Mouse (Mus musculus) naive thymus-derived CD4-positive, alpha-beta T cell, adult 2 months (primary cell): ENCODE data around the gene Tulp2.
"Not testable (repeated sequence)": the region's sequence is repeated elsewhere in the genome, so short reads cannot be mapped to it uniquely, and the experiment has no call there.

Experiments used
- DNase-seq: peaks from one replicate; pipeline ENCODE4 v3.0.0-alpha.2; 2011; ENCODE audit warnings: low read depth

The Tulp2 gene

DNA sequence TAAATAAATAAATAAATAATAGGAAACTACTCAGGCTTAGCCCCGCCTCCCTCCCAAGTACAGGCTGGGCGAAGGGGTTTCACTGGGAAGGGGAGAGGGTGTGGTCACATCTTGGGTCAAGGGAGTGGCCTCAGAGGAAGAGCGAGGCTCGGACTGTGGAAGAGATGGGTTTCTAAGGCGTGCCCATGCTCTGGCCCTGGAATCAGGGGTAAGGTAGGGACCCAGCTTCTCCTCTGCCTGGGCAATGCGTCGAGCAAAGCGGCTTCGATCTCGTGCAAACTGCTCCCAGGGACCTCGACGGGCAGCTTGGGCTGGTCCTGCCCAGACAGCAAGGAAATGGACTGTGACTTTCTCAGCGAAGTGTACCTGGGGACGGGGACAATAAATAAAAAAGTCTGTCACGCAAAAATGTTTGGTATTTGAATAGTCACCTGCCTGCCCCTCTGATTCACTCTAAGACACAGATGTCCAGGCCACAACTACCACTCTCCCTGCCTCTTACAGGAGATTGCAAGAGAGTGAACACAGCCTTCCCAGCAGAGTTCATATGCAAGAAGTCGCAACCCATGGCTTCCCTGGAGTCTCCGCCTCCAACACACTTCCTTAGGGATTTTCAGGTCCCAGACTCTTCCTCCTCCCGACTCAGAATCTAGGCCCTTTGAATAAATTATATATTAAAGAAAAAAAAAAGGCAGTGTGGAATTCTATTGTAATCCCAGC, 41.4 kb downstream of the Tulp2 start:
- peak; percentile 46 for DNase-seq

DNA sequence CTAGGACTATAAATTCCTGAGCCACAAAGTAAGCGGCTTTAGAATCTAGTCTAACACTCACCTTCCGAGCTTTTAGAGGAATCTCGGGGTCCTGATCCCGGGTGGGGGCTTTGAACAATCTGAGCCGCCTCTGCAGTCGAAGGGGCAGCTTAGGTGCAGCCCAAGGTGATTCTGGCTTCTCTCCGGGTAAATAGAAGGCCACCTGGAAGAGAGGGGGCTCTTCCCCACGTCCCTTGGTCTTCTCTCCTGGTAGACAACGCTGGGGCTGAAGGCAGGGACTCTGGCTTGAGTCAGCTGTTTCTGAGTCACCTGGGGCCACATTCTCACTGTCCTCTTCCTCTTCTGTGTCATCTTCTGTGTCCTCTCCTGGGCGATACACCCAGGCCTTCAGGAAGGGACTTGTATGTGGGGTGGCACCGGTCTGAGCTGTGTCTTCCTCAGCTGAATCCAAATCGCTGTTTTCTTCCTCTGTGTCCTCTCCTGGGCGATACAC, 42.0 kb downstream of the Tulp2 start:
- DNase-seq, result peak; percentile 38

DNA sequence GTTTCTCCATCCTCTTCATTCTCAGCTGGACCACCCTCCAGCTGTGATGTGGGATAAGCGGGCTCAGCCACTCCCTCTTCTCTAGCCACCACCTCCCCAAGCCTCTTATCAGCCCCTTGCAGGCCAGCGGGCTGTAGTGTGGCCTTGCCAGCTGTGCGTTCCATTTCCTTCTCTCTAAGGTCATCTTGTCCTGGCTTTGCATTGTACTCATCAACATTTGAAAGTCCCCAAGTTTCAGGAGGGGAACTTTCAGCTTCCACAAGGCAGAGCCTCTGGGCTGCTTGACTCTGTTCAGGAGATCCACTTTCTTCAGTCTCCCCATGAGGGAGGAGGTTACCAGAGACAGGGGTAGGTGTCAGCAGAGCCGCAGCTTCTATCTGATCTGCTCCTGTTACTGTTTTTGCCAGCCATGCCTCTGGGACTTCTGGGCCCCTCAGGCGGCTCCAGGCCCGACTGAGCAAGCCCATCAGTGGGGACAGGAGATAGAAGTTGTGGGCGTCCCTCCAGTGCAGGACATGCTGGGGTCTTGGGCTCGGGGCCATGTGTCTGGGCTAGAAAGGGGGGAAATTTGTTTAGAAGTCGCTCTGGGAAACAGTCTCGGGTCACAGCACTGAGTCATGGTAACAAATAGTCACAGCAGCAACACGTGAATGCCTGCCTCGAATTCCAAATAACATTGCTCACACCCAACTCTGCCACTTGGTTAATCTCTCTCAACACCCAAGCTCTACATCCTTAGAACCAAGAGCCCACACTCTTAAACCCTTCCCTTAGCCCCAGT, 43.4 kb downstream of the Tulp2 start:
- DNase-seq, result peak; percentile 57

DNA sequence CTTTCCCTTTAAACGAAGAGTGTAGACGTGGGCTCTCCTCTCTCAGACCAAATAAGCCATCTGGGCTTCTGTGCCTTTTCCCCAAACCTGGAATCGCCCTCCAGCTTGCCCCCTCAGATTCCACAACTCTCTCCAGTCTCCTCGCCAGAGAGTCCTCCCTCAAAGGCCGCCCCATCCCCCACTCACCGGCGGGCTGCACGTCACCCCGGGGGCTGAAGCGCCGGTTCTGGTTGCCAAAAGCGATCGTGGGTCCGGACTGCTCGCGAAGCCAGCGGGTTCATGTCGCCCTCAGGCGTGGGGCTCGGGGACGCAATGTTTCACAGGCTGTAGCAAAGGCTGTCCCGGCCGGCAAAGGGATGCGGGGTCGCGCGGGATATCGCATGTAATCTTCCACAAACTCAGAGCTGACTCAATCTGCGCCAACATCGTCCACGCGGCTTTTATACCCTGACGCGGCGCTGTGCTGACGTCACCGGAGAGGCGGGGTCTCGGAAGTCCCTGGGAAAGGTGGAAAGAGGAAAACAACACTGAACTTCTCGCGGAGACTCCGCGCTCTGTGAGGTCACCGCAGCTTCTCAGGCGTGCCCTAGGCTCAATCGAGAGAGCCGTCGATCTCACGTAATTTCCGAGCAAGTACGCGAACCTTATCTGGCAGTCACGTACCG, 44.3 kb downstream of the Tulp2 start, which contains the start of the genes Ppp1r15a and Plekha4:
Gene Ppp1r15a, minus strand, starts transcription at position 460 of the 665 bp plus-strand sequence.
Gene Plekha4, plus strand, starts transcription at position 522 of the 665 bp plus-strand sequence.
- peak; percentile 99 for DNase-seq

DNA sequence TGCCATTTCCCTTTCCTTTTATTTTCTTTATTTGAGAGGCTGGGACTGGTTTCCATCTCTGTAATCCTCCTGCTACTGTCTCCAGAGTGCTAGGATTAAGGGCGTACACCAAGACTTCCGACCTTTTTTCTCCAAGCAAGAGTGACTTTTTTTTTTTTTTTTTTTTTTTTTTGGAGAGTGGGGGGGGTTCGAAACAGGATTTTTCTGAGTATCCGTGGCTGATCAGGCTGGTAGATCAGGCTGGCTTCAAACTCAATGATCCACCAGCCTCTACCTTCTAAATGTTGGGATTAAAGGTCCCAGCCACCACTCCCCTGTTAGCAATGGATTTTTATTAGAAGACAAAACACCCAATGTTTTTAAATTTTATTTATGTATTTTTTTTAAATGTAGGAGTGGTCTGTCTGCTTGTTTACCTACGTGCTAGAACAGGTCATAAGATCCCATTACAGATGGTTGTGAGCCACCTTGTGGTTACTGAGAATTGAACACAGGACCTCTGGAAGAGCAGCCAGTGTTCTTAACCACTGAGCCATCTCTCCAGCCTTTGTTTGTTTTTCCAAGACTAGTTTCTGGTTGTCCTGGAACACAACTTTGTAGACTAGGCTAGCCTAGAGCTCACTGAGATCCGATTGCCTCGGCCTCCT, 44.9 kb downstream of the Tulp2 start:
- peak; percentile 76 for DNase-seq

DNA sequence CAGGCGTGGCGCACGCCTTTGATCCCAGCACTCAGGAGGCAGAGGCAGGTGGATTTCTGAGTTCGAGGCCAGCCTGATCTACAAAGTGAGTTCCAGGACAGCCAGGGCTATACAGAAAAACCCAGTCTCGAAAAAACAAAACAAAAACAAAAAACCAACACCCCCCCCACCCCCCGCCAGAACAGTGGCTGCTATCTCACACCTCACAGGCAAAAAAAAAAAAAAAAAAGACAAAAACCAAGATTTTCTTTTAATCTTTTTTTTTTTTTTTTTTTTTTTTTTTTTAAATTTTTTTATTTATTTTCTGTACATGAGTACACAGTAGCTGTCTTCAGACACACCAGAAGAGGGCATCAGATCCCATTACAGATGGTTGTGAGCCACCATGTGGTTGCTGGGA, 45.5 kb downstream of the Tulp2 start:
- DNase-seq, result not testable (repeated sequence)

DNA sequence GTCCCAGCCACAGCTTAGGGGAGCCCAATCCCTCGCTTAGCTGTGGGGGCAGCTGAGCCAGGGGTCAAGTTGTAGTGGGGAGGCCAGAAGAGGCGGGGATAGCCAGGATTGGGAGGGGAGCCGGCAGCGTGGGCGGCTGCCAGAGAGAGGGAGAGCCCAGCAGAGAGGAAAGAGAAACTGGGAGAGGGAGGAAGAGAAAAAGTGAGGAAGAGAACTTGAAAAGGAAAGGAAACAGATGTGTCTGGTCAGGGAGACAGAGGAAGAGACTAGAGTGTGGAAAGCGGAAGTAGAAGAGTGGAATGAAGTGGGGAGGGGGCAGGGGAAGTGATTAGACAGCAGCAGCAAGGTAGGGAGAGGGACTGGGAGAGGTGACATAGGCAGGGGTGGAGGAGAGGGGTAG, 47.8 kb downstream of the Tulp2 start:
- DNase-seq, result peak; percentile 23

DNA sequence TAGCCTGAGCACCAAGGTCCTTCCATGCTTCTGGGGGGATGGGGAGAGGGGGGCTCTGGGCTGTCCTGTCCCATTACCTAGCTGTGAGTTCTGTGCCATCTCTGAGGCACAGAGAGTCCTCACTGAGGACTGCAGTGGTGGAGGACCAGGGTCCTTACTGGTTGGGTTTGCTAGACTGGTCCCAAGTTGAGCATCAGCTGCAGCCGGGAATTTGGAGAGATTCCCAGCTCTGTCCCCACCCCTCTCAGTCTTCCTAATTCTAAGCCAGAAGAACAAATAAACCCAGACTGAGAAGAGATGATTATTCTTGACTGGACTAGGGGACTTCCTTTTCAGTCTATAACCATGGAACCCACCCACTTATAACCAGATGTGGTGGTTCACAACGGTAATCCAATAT, 49.0 kb downstream of the Tulp2 start:
- no peak for DNase-seq

DNA sequence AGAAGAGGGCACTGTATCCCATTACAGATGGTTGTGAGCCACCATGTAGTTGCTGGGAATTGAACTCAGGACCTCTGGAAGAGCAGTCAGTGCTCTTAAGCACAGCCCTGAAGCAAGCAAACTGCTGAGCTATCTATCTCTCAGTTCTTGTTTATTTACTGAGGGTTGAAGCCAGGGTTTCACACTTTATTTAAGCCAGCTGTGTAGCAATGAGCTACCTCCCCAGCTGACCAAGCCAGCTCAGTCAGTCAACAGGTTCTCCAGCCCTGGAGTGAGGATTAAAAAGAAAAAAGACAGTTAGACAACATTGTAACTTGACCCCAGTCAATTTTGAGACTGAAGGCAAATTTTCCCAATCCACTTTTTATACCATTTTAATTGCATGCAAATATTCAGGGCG, 54.0 kb downstream of the Tulp2 start:
- DNase-seq, result no peak

DNA sequence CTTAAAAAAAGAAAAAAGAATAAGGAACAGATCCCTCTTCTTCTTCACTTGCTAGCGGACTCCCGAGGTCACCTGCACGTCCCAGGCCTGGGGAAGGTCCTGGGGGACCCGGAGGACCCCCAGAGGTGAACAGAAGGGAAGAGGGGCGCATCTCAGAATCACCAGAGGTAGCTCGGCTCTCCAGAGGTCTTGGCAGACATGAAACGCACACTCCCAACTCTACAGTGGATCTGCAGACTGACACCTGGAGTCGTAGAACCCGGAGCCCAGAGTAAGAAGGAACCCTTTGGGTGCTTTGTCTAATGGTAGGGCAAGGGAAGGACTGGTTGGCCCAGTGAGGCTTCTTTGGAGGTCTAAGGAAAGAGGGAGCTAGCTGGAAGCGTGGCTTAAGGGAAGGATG, 55.9 kb downstream of the Tulp2 start:
- no peak for DNase-seq

DNA sequence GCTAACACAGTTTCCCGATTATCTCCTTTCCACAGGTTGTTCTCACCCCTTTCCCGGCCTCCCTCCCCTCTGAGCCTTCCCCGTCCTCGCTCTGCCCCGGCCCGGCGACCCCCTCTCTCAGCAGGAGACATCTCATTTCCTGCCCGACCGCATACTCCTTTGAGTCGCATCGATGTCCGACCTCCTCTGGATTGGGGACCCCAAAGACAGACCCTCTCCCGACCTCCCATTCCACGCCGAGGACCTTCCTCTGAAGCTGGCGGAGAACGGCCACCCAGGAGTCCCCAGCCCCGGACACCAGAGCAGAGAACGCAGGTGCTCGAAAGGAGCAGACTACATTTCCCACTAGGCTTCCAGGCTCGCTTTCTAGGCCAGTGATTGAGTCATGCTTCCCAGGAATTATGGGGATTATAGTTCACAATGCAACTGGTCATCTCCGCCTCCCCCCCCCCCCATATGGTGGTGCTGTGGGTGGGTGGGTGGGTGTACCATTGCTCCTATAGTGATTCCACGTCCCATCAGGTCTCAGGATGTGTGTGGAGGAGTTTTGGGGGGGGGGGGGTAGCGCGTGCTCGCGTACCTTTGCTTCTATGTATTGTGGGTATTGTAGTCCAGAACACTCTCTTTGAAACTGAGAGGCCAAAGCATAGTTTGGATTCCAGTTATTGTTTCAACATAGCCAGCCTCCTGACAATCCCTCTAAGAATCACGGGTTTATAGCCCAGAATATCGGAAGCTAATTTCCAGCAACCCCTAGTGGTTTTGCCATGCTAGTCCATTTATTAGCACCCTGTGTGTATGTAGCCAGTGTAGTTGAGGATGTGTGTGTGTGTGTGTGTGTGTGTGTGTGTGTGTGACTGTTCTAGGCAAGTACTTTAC, 56.7 kb downstream of the Tulp2 start:
- peak; percentile 33 for DNase-seq

DNA sequence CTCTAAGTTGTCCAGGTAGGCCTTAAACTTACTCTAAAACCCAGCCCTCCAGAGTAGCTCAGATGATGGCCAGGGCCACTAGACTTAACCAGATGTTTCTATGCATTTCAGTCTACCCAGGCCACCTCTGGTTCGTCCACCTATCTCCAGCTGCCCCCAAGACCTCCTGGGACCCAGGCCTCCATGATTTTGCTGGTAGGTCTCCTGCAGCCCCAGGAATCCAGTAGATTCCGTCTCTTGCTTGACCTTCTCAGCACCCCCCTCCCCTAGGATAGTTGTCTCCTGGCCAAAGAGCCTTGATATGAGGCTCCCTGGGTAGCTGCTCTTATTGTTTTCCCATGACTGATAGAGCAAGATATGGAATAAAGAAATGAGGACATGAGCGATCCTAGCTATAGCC, 57.4 kb downstream of the Tulp2 start:
- DNase-seq, result no peak

DNA sequence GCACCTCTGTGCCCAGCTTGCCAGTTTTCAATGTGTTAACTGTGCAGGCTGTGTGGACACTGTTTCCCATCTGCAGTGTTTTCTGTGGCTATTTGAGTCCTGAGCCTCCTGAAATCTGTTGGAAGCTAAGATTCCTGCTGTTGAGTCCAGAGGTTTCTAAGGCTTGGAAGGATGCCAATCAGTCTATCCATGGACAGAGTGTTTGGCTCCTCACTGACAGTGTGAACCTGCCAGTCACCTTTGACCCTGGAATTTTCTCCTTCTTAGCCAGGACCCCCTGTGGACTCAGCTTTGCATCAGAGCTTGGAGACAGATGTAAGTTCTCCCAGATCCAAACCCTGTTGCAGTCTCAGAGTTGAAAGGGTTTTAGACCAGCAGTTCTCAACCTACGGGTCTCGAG, 58.5 kb downstream of the Tulp2 start:
- DNase-seq, result no peak

DNA sequence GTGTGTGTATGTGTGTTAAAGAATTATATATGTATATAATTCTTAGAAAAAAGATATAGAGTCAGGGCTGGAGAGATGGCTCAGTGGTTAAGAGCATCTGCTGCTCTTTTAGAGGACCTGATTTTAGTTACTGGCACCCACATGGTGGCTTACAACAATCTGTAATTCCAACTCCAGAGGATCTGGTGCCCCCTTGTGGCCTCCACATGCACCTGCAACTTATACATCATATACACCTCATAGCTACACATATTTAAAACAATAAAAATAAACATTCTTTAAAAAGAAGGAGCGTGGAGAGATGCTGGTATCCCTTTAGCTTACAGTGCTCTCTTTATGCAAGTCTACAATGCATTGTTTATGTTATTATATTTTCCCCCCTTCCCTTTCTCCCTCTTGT, 62.8 kb downstream of the Tulp2 start:
- DNase-seq, result no peak

DNA sequence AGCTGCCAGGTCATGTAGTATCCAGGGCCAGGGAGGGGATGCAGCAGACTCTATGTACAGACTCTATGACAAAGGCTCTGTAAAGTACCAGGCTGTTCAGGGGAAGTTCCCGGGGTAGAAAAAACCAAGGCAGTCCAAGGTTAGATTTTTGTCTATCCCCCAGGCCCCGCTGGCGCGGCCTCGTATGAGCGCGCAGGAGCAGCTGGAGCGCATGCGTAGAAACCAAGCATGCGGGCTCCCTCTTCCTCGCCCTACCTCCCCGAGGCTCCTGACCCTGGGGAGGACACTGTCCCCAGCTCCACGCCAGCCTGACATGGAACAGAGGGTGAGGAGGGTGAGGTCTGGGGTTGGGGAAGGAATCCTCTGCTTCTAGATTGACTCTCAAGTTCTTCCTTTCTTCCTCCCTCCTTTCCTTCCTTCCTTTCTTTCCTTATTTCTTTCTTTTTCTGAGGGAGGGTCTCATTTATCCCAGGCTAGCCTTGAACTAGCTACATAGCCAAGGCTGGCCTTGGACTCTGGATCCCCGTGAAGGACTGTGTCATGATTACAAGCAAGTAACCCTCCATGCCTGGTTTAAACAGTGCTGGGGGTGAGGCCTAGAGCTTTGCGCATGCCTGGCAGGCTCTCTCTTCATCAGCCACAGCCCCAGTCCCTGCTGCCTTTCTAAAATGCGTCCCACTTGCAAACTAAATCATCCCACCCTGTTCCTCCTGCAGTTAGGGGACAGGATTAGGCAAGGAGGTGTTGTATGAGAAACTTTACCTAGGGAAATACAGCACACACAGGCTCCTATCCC, 68.2 kb downstream of the Tulp2 start:
- no peak for DNase-seq

DNA sequence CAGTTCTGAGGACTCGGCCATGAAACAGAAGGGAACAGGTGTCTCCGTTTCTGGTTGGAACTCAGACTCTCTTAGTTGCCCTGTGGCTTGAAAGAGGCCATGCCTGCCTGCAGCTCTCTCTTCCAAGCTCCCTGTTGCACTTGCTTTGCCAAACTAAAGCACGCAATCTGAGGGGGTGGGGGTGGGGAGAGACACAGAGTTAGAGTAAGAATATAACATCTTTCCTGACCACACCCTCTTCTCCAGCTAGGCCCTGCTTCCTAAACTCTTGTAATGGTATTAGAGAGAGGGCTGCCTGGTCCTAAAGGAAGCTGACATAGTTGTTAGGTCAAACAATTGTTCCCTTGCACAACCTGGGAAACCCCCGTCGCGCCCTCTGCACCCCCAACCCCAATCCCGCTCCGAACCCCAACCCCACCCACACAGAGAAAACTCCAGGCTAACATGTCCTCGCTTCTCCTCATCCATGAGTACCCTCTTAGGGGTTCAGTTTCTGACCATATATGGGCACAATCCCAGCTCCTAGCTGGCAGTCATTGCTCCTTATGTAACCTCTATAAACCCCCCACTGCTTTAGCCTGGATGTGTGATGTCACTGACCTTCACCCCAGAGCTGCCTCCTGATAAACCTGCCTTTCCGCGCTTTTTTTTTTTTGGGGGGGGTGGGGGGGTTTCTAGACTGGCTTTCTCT, 69.3 kb downstream of the Tulp2 start:
- DNase-seq, result no peak

DNA sequence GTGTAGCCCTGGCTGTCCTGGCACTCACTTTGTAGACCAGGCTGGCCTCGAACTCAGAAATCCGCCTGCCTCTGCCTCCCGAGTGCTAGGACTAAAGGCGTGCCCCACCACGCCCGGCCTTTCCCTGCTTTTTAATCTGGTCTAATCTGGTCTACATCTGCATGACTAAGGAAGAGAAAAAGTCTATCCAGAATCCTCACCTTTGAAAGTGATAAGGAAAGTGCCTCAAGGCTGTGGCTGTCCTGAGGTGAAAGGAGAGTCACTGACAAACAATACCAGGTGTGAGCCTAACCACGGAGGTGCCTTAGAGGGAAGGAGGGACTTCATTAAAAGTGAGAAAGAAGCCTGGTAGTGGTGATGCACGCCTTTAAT, 69.8 kb downstream of the Tulp2 start:
- DNase-seq, result no peak

DNA sequence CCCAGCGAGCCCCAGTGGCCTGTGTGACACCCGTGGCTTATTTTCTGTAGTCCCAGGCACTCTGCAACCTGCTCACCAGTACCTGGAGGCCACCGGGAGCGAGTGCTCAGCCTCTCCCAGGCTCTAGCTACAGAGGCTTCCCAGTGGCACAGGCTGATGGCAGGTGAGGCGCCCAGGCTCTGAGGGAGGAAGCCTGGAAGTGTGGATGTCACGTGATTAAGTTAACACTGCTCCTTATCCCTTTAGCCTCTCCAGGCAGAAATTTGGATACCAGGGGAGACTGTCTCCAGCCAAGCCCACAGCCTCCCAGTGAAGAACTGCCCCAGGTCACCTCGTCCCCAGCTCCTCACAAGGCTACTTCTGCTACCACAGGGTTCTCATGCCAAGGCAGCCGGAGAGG, 71.8 kb downstream of the Tulp2 start:
- no peak for DNase-seq

DNA sequence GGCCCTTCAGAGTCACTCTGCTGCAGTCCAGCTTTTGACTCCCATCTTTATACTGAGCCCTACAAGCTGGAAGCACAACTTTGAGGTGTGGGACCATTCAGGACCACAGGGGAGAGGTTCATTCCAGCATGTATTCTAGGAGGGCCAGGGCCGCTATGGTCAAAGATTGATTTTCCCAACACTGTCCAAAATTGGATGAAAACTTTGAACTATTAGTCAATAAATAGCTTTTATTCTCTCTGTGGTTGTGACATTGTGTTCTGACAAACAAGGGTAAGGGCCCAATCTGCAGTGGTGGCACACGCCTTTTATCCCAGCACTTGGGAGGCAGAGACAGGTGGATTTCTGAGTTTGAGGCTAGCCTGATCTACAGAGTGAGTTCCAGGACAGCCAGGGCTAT, 72.3 kb downstream of the Tulp2 start:
- no peak for DNase-seq

DNA sequence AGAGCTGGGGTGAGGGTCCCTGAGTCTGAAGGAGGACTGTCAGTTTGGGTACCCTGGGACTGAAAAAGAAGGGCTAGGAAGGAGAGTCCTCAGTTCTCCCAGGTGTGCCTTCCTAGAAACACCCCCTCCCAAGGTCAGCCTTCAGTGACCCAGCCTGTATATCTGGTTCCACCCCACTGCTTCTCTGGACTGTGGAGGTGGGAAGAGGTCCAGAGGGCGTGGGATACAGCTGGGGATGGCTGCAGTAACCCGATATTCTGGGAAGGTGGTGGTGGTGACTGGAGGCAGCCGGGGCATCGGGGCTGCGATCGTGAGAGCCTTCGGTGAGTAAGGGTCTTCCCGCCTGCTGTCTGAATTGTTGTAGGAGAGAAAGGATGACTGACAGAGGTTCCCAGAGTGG, 73.1 kb downstream of the Tulp2 start, which contains the start of gene Hsd17b14:
Gene Hsd17b14, plus strand, starts transcription at position 150 of the 400 bp plus-strand sequence.
- DNase-seq, result no peak
